Mouse (Mus musculus) hindbrain, embryonic 15.5 days (tissue): ENCODE results near the gene Hoxb3. TPM values are rescaled to one million over a fixed set of nuclear protein-coding genes. Genes with fewer than 3 reads are reported as not detected.

ENCODE experiments used
- ATAC-seq: fragments of 200-750 bp; cut with Nextera tagmentation; 2 replicates; pipeline ENCODE4 v1.8.0; 2017; ENCODE audit warnings: low read depth, moderate number of reproducible peaks, moderate TSS enrichment; ENCODE audit not compliant: low FRiP score
- H3K27ac ChIP-seq: fragments of 300-500 bp; sonication (generic); replicated peaks from 2 replicates; pipeline ENCODE4 v1.5.1; 2015; ENCODE audit warnings: mild to moderate bottlenecking, inconsistent platforms
- H3K27me3 ChIP-seq: fragments of 300-500 bp; sonication (generic); 2 replicates; pipeline ENCODE4 v1.6.1; 2015; ENCODE audit warnings: control low read depth, inconsistent platforms
- H3K36me3 ChIP-seq: fragments of 300-500 bp; sonication (generic); 2 replicates; pipeline ENCODE4 v1.6.1; 2015; ENCODE audit warnings: control low read depth, inconsistent platforms
- H3K4me1 ChIP-seq: fragments of 300-500 bp; sonication (generic); replicated peaks from 2 replicates; pipeline ENCODE4 v1.6.1; 2015; ENCODE audit warnings: control low read depth, inconsistent platforms
- H3K4me2 ChIP-seq: fragments of 300-500 bp; sonication (generic); 2 replicates; pipeline ENCODE4 v1.6.1; 2015; ENCODE audit warnings: moderate library complexity, mild to moderate bottlenecking, inconsistent platforms
- H3K4me3 ChIP-seq: fragments of 300-500 bp; sonication (generic); 2 replicates; pipeline ENCODE4 v1.5.1; 2015; ENCODE audit warnings: mild to moderate bottlenecking, inconsistent platforms
- H3K9ac ChIP-seq: fragments of 300-500 bp; sonication (generic); 2 replicates; pipeline ENCODE4 v1.6.1; 2015; ENCODE audit warnings: inconsistent platforms
- H3K9me3 ChIP-seq: fragments of 300-500 bp; sonication (generic); 2 replicates; pipeline ENCODE4 v1.6.1; 2016; ENCODE audit warnings: control low read depth, inconsistent platforms
- WGBS: fragments of 180-500 bp; shearing (Covaris S2); methylation state at CpG from one replicate; pipeline ENCODE4 v1.1.7; 2015; 5-methylcytosine and 5-hydroxymethylcytosine counted together
- polyA plus RNA-seq: library from polyadenylated mRNA; unstranded; fragments of >200 nt; fragmentation: Nextera tagmentation; extraction: Ambion mirVana; gene quantifications from 2 replicates; pipeline ENCODE4 v1.2.1, GENCODE M21; 2015

Gene Hoxb3
- polyA plus RNA-seq, 1 experiment from 2014 or later: 12.8 TPM

- H3K4me1 ChIP-seq: peaks cover 65% of the 10 kb centered on the region
- H3K36me3 ChIP-seq: no peaks in the 10 kb centered on the region
- H3K4me3 ChIP-seq: peak overlapping the region; percentile 43; the same call in 1 of the 2 replicates
- no peak overlapping the region for H3K9ac ChIP-seq
- H3K27me3 ChIP-seq: peaks cover 21% of the 10 kb centered on the region
- 15% methylated on average over 5 of the region's 5 CpGs for WGBS
- H3K27ac ChIP-seq: peak overlapping the region; percentile 96
- peak overlapping the region; percentile 59 for H3K4me2 ChIP-seq
- no peak for ATAC-seq
- H3K9me3 ChIP-seq: no peaks in the 10 kb centered on the region
Measured at GRCm38 (mm10) chr11:96346916-96347520, 23.9 kb downstream of the Hoxb3 start.

GRCm38 (mm10) chr11:96347717-96348116 lies 24.6 kb downstream of the Hoxb3 start:
- WGBS: 10% methylated on average over 4 of the region's 4 CpGs
- Histone ChIP-seq H3K9ac (peak overlapping the region; percentile 30; the same call in 1 of the 2 replicates), H3K4me3 (no peak overlapping the region), H3K27me3 (peaks cover 21% of the 10 kb centered on the region), H3K9me3 (no peaks in the 10 kb centered on the region), H3K4me1 (peaks cover 65% of the 10 kb centered on the region), H3K27ac (peak overlapping the region; percentile 97), H3K4me2 (peak overlapping the region; percentile 60), H3K36me3 (no peaks in the 10 kb centered on the region)
- ATAC-seq: no peak

GRCm38 (mm10) chr11:96348141-96348928 lies 25.2 kb downstream of the Hoxb3 start:
- Histone ChIP-seq H3K4me2 (peak overlapping the region; percentile 60), H3K27me3 (peaks cover 21% of the 10 kb centered on the region), H3K36me3 (no peaks in the 10 kb centered on the region), H3K9me3 (no peaks in the 10 kb centered on the region), H3K9ac (peak overlapping the region; percentile 30), H3K27ac (peak overlapping the region; percentile 97), H3K4me3 (peak overlapping the region; percentile 19; the same call in 1 of the 2 replicates), H3K4me1 (peaks cover 62% of the 10 kb centered on the region)
- no peak for ATAC-seq
- 4% methylated on average over 21 of the region's 21 CpGs for WGBS

- H3K27ac ChIP-seq: peak overlapping the region; percentile 97
- 0 out of 2 replicates have a peak overlapping the region, but pooled peaks have one; percentile 1 for H3K4me3 ChIP-seq
- WGBS: 14% methylated on average over 3 of the region's 3 CpGs
- ATAC-seq: no peak
- peak overlapping the region; percentile 60 for H3K4me2 ChIP-seq
- H3K9ac ChIP-seq: 0 out of 2 replicates have a peak overlapping the region, but pooled peaks have one; percentile 30
- peaks cover 18% of the 10 kb centered on the region for H3K27me3 ChIP-seq
- H3K36me3 ChIP-seq: no peaks in the 10 kb centered on the region
- peaks cover 58% of the 10 kb centered on the region for H3K4me1 ChIP-seq
- no peaks in the 10 kb centered on the region for H3K9me3 ChIP-seq
Measured at GRCm38 (mm10) chr11:96348988-96349387, 25.9 kb downstream of the Hoxb3 start.

GRCm38 (mm10) chr11:96349491-96350340 lies 26.6 kb downstream of the Hoxb3 start:
- H3K27me3 ChIP-seq: peaks cover 15% of the 10 kb centered on the region
- peak overlapping the region; percentile 19; the same call in 1 of the 2 replicates for H3K9ac ChIP-seq
- no peak for ATAC-seq
- H3K4me1 ChIP-seq: peaks cover 50% of the 10 kb centered on the region
- H3K9me3 ChIP-seq: no peaks in the 10 kb centered on the region
- peak overlapping the region; percentile 60 for H3K4me2 ChIP-seq
- peak overlapping the region; percentile 1; the same call in 1 of the 2 replicates for H3K4me3 ChIP-seq
- WGBS: 1% methylated on average over 14 of the region's 14 CpGs
- H3K27ac ChIP-seq: peak overlapping the region; percentile 97
- H3K36me3 ChIP-seq: no peaks in the 10 kb centered on the region

GRCm38 (mm10) chr11:96350341-96350624 lies 27.2 kb downstream of the Hoxb3 start, which contains the start of gene Hoxb2:
Gene Hoxb2, plus strand, starts transcription at chr11:96350525.
- Histone ChIP-seq H3K4me2 (peak within 1 kb of the TSS; percentile 60), H3K27ac (peak within 1 kb of the TSS; percentile 97), H3K4me1 (peaks cover 48% of the 10 kb centered on the region), H3K9me3 (no peaks in the 10 kb centered on the region), H3K4me3 (peak within 1 kb of the TSS; percentile 55), H3K36me3 (no peaks in the 10 kb centered on the region), H3K9ac (peak within 1 kb of the TSS; percentile 27; the same call in 1 of the 2 replicates), H3K27me3 (peaks cover 13% of the 10 kb centered on the region)
- no peak for ATAC-seq
- 3% methylated on average over 2 of the region's 2 CpGs for WGBS

- 11% methylated on average over 2 of the region's 2 CpGs for WGBS
- no peaks in the 10 kb centered on the region for H3K9me3 ChIP-seq
- peak overlapping the region; percentile 97 for H3K27ac ChIP-seq
- H3K4me1 ChIP-seq: peaks cover 45% of the 10 kb centered on the region
- H3K9ac ChIP-seq: no peak overlapping the region
- H3K4me3 ChIP-seq: no peak overlapping the region
- peak overlapping the region; percentile 60 for H3K4me2 ChIP-seq
- no peaks in the 10 kb centered on the region for H3K36me3 ChIP-seq
- peaks cover 12% of the 10 kb centered on the region for H3K27me3 ChIP-seq
- no peak for ATAC-seq
Measured at GRCm38 (mm10) chr11:96350791-96351190, 27.7 kb downstream of the Hoxb3 start.

- 1% methylated on average over 11 of the region's 11 CpGs for WGBS
- H3K4me2 ChIP-seq: peak overlapping the region; percentile 60
- peak overlapping the region; percentile 76 for H3K9ac ChIP-seq
- peak overlapping the region; percentile 55 for H3K4me3 ChIP-seq
- peaks cover 42% of the 10 kb centered on the region for H3K4me1 ChIP-seq
- peak overlapping the region; percentile 97 for H3K27ac ChIP-seq
- no peaks in the 10 kb centered on the region for H3K36me3 ChIP-seq
- peak; percentile 44; the same call in 1 of the 2 replicates for ATAC-seq
- no peaks in the 10 kb centered on the region for H3K9me3 ChIP-seq
- peaks cover 12% of the 10 kb centered on the region for H3K27me3 ChIP-seq
Measured at GRCm38 (mm10) chr11:96351312-96351711, 28.2 kb downstream of the Hoxb3 start.

GRCm38 (mm10) chr11:96351831-96352230 lies 28.7 kb downstream of the Hoxb3 start:
- H3K9ac ChIP-seq: peak overlapping the region; percentile 76
- no peak for ATAC-seq
- H3K4me1 ChIP-seq: peaks cover 37% of the 10 kb centered on the region
- H3K4me2 ChIP-seq: peak overlapping the region; percentile 60
- 0 out of 2 replicates have a peak, but pooled peaks cover 11% of the 10 kb centered on the region for H3K27me3 ChIP-seq
- H3K36me3 ChIP-seq: no peaks in the 10 kb centered on the region
- under 1% methylated on average over 21 of the region's 22 CpGs for WGBS
- H3K9me3 ChIP-seq: no peaks in the 10 kb centered on the region
- peak overlapping the region; percentile 55 for H3K4me3 ChIP-seq
- peak overlapping the region; percentile 97 for H3K27ac ChIP-seq

GRCm38 (mm10) chr11:96352691-96353521 lies 29.8 kb downstream of the Hoxb3 start:
- peak overlapping the region; percentile 97 for H3K27ac ChIP-seq
- H3K4me3 ChIP-seq: peak overlapping the region; percentile 55
- H3K4me2 ChIP-seq: peak overlapping the region; percentile 60
- no peaks in the 10 kb centered on the region for H3K36me3 ChIP-seq
- H3K27me3 ChIP-seq: peaks cover 17% of the 10 kb centered on the region; the same call in 1 of the 2 replicates
- peaks cover 30% of the 10 kb centered on the region for H3K4me1 ChIP-seq
- H3K9ac ChIP-seq: peak overlapping the region; percentile 76
- no peak for ATAC-seq
- H3K9me3 ChIP-seq: no peaks in the 10 kb centered on the region
- WGBS: under 1% methylated on average over 75 of the region's 75 CpGs

GRCm38 (mm10) chr11:96353522-96353841 lies 30.4 kb downstream of the Hoxb3 start:
- peaks cover 17% of the 10 kb centered on the region; the same call in 1 of the 2 replicates for H3K27me3 ChIP-seq
- peaks cover 24% of the 10 kb centered on the region for H3K4me1 ChIP-seq
- ATAC-seq: no peak
- under 1% methylated on average over 14 of the region's 14 CpGs for WGBS
- peak overlapping the region; percentile 76 for H3K9ac ChIP-seq
- peak overlapping the region; percentile 55 for H3K4me3 ChIP-seq
- peak overlapping the region; percentile 60 for H3K4me2 ChIP-seq
- peak overlapping the region; percentile 97 for H3K27ac ChIP-seq
- H3K36me3 ChIP-seq: no peaks in the 10 kb centered on the region
- no peaks in the 10 kb centered on the region for H3K9me3 ChIP-seq
